Mouse (Mus musculus): ENCODE results near the gene Zcchc7.
A peak's percentile ranks its signal among the peaks of the same experiment; 100 is the strongest.

Gene Zcchc7

DNA sequence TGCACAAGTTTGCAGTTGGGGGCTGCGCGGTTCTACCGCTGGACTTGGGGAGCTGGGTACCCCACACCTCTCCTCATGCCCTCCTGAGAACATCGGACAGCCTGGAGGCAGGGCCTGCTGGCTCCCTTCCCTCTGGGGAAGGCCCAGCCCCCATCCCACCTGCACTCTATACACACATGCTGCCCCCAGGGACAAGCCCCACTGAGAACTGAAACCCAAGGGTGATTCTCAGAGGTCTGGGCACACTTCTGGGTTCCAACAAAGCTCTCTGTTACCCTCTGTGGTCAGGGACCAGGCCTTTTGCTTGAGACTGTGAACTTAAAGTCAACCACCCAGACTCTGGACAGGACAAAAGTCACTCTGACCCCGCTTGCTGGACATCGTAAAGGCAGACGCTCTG, 214.4 kb downstream of the Zcchc7 start:
- DNase-seq: no peak

DNA sequence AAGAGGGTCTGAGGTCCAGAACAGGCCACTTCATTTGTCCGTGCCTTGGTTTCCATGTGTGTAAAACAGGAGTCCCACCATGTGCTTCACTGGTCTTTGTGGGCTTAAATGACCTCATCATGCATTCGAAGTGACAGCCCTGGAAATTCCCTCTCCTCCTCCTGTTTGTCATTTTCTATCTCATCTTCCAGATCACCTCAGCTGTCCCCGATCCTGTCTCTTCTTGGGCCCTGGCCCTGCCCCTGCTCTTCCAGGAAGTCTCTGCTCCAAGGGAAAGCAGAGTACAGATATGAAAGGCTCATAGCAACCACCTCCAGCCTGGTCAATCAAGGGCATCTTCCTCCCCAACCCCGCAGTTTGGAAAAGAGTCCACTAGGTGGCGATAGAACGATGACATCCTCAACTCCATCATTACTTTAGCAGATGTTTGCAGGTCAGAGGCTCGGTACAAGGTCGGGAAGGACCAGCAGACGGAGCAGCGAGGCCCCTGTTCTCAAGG, 215.0 kb downstream of the Zcchc7 start:
- DNase-seq: no peak

DNA sequence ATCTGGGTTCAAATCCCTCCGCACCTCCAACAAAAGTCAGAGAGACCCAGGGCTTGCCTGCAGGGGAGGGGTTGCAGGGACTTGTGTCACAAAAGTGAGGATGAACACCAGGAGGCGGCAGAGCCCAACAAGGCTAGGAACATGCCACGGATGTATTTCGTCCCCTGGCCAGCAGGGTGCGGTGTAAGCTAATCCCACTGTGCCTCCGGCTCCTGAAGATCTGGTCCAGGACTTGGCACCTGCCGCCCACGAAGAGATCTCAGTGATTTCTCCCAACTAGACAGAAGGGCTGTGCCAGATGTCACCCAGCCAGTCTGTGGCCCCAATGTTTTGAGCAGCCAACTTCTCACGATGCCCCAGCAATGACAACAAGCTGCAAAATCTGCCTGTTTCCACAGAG, 217.8 kb downstream of the Zcchc7 start:
- DNase-seq: peak; percentile 95

DNA sequence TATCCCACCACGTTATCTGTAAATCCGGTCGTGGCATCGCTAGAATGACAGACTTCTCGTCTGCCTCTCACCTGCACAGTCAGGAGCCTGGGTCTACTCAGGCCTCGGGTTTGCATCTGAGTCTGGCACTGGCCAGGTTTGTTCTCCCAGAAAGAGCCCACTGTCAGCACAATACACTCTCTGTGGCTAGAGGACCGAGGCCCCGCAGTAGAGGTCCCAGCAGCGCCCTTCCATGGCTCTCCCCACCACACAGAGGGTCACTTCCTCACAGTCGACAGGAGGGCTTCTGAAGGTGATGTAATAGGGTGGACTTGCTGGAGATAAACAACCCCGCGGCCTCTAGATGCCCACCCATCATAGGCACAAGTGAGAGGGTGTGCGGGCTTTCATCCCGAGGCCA, 218.2 kb downstream of the Zcchc7 start:
- no peak for DNase-seq

DNA sequence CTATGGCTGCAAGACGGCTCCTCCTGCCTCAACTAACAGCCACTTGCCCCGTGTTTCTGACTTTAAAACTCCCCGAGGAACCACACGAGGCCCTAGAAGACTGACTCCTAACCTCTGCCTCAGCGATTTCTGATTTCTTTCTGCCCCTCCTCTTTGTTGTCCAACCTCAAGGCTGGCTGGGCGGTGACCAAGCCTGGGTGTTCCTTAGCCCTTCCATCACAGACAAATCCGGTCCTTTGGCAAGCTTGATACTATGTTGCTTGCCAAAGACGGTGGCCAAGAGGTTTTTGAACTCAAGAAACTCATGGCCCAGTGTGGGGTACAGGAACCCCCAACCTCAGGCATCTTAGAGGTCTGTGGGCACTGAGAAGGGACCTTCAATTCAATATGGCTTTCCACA, 218.7 kb downstream of the Zcchc7 start:
- no peak for DNase-seq

DNA sequence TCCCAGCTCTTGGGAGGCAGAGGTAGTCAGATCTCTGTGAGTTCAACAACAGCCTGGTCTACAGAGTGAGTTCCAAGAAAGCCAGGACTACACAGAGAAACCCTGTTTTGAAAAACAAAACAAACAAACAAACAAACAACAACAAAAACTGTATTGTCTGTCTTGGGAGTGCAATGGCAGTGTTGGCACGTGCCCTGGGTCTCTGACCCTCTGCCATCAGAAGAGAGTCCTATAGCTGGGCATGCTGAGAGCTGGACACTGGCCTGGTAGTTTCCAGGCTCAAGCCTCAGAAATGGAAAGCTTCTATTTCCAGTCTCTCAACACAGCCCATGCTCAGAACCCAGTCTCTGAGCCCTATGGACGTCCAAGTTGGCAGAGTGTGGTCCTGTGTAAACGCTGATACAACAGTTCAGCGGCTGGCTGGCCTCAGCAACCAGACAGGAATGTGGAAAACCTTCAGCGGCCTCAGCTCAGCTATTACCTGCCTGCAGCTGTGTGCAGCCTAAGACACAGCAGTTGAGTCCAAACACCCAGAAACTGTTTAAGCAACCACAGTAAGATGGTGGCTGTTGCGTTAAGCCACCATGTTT, 220.4 kb downstream of the Zcchc7 start:
- DNase-seq: no peak

DNA sequence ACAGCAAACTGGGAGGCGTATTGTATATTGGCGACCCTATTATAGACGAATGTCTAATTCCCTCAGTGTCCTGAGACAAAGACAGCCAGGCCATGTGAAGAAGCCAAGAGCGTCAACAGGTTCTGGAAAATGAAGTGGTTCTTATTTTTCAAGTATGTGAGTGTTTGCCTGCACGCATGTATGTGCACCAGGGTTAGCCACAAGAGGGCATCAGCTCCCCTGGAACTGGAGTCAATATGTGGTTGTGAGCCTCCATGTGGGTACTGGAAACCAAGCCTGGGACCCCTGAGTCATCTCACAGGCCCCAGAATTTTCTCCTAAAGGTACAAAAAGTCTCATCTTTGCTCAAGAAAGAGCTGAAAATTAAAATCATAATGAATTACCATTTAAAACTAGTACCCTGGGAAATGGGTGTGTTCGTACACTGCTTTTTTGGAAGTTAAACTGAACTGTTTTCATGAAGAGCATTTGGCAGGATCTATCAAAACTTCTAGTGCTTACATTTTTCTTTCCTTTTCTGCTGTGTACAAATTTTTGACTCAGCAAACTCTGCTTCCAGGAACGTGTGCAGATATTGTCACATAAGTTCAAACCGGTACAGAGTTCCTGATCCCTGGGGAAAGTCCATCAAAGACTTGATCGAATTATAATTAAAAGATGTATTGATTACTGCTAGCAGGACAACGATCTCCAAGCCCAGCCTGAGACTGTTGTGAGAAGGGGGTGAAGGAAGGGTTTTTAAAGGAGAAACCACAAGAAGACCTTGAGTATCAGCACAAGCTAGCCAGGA, 221.4 kb downstream of the Zcchc7 start:
- no peak for DNase-seq

DNA sequence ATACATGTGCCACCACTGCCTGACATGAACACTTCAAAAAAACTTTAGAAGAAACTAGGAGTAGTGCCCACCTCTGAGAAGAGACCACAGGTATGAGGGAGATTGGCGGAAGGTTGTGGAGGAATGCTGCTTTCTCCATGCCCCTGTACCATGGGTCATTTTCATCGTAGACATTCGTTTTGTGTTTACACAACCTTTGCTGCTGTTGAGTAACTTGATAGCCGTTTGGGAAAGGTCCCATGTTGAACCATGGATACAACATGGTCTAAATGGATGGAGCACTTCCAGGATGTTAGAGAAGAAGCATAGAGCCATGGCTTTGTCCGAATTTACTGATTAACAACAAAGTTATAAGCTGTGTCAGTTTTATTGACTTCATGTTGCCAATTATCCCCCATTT, 222.5 kb downstream of the Zcchc7 start:
- DNase-seq: no peak

DNA sequence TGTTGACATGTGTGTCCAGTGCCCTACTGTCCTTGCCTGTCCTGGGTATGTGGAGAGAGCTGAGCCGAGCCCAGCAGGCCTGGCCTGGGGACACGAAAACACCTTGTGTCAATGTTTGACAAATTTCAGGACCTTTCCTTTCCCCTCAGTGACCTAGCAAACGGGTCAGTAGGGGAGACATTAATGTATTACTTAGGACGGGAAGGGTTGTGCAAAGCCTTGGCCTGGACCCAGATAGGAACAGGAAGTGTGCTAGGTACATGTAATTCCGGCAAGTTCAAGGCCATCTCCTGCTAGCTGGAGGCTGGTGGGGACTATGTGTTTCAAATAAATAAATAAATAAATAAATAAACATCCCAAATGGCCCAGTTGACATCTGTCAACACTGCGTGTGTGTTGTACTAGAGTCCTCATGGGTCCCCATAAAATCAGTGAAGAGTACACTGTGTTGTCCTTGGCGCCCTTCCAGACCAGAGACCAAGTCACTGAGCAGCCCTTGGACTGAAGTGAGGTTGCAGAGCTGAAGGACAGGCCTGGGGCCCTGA, 224.2 kb downstream of the Zcchc7 start:
- no peak for DNase-seq

DNA sequence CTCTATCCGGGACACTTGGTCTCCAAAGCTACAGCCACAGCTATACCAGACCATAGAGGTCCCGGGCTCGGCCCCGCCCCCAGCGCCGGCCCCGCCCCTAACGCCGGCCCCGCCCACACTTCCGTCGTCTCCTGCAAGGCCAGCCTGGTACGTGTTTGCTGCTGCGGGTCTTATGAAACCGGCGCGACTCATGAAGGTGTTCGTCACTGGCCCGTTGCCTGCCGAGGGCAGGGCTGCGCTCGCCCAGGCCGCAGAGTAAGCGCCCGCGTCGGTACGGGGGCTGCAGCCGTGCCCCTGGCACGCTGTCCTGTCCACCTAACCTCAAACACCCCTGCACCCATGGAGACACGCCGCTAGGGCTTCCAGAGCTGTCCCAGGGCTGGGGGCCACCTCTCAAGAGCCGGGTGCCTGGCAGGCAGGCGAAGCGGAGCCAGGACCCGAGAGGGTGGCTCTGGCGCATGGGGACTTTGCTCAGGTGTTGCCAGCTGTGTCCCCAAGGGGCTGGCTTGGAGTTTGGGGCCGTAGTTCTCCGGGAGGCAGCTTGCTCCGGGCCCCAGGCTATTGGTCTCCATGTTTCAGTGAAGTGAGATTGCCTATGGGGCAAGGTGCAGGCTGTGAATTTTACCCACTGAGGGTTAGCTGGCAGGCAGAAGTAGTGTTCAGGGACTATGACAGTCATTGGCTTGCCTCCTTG, 225.8 kb downstream of the Zcchc7 start, which contains the start of gene Grhpr:
Gene Grhpr (plus strand): TSS at position 116 of the 694 bp plus-strand sequence.
- DNase-seq: peak; percentile 74

Data from layer of hippocampus, adult 9-11 months (tissue).